Mouse (Mus musculus): ENCODE results near the gene Helz2.

DNA sequence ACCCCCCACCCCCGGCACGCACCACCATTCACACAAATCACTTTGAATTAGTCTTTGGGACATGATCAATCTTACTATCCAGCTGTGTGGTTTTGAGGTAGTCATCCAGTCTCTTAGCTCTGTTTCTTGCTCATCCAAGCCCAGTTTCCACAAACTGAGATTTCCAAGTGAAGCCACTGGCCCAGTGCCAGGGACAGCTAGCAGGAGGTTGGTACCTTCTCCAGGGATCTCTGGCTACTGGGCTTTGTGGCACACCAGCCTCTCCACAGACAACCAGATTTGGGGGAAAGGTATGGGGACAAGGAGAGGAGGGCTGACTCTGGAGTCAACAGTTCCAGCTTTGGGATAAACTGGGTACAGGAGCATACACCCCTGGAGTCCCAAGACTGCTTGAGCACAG, 21.5 kb downstream of the Helz2 start:
- no peak for TF ChIP-seq CTCF (IDR thresholded peaks at IDR 0.05; ENCODE audit: control insufficient read depth, insufficient read depth, low read length)
- no peak for TF ChIP-seq POLR2A (IDR thresholded peaks at IDR 0.05; ENCODE audit: borderline replicate concordance, control insufficient read depth, low read depth, low read length)

Data from bone marrow, adult 2 months (tissue).